In genomic region chr4:41043961-41044360, GRCm38 (mm10) we compare ENCODE assay signal across 1 mouse cellular context.
TF ChIP-seq lines count a peak whose summit lies in the region.

No protein-coding gene starts in this region.

TF ChIP-seq in MEL, 35 proteins besides CTCF, POLR2A, EP300 and RAD21 (continued from another document):
- TF ChIP-seq ZNF384 (IDR thresholded peaks at IDR 0.05; ENCODE audit: low read depth, low read length) (no peak), MAX (IDR thresholded peaks at IDR 0.05; ENCODE audit: low read length) (no peak), ZC3H11A (IDR thresholded peaks at IDR 0.05; ENCODE audit: low read depth, low read length) (no peak), KAT2A (conservative IDR thresholded peaks at IDR 0.05; ENCODE audit: low read depth, low read length) (no peak), NRF1 (IDR thresholded peaks at IDR 0.05; ENCODE audit: insufficient read depth, low read depth, low read length, poor library complexity, severe bottlenecking) (no peak), MYC (IDR thresholded peaks at IDR 0.05; ENCODE audit: low read depth, low read length) (no peak), ELF1 (IDR thresholded peaks at IDR 0.05; ENCODE audit: low read depth, low read length) (no peak), E2F4 (IDR thresholded peaks at IDR 0.05; ENCODE audit: borderline replicate concordance, low read depth, low read length) (no peak), TCF12 (IDR thresholded peaks at IDR 0.05; ENCODE audit: low read depth, low read length) (no peak), SIN3A (IDR thresholded peaks at IDR 0.05; ENCODE audit: low read length) (no peak), USF1 (IDR thresholded peaks at IDR 0.05; ENCODE audit: low read depth, low read length) (no peak)
